Mouse (Mus musculus) Patski (cell line): ENCODE data around the gene Dnah17. TPM values are rescaled to one million over a fixed set of nuclear protein-coding genes. Genes with fewer than 3 reads are reported as not detected.
A peak's percentile ranks its signal among the peaks of the same experiment; 100 is the strongest.

Experiments used
- ATAC-seq: fragments of 100-300 bp; one replicate; pipeline ENCODE4 v1.8.0; 2021
- CTCF ChIA-PET: fragments of 350-600 bp; sonication (Branson Sonifier 250); formaldehyde crosslinking; loops from one replicate; lab custom pipeline; 2022; ENCODE audit warnings: inconsistent platforms; lab: Charles Lee
- POLR2A ChIA-PET: fragments of 350-600 bp; sonication (Branson Sonifier 250); formaldehyde crosslinking; loops from one replicate; lab custom pipeline; 2022; ENCODE audit warnings: antibody characterized with exemption, inconsistent platforms; lab: Charles Lee
- DNase-seq: peaks from one replicate; pipeline ENCODE4 v3.0.0-alpha.2; 2011; ENCODE audit warnings: low read depth, low spot score
- H3K27me3 ChIP-seq: fragments of 371-371 bp; one replicate; pipeline ENCODE4 v1.5.1; 2021
- CTCF ChIP-seq: fragments of 100-300 bp; IDR thresholded peaks from one replicate; pipeline ENCODE4 v1.5.1; 2021
- in situ Hi-C: fragments of 300-500 bp; cut with MboI; formaldehyde crosslinking; loops from 3 replicates; pipeline ENCODE4 v1.11.1; 2018; ENCODE audit warnings: low pct_unique_long_range_greater_than_20kb, mixed read lengths
- polyA plus RNA-seq: library from polyadenylated mRNA; unstranded; gene quantifications from one replicate; pipeline ENCODE4 v1.2.3, GENCODE M21; 2021

Gene Dnah17
- polyA plus RNA-seq, result 0.22 TPM

GRCm38 (mm10) chr11:118130534-118130933 lies at the start of gene Dnah17:
Gene Dnah17, minus strand, starts transcription at chr11:118130634.
- ChIA-PET CTCF (interaction anchor here (1.3 kb wide), 1 partner anchor 27 kb away, joined by 4 read pairs; no protein-coding TSS in a partner anchor), POLR2A (no interaction called here)
- H3K27me3 ChIP-seq, result no peaks in the 10 kb centered on the region
- no peak for ATAC-seq
- no peak for DNase-seq
- in situ Hi-C loops, result no loop called here
- TF ChIP-seq CTCF, result no peak

GRCm38 (mm10) chr11:118180199-118180598 lies 49.8 kb upstream of the Dnah17 start:
- no peak for DNase-seq
- no peak for ATAC-seq
- POLR2A ChIA-PET, result no interaction called here
- H3K27me3 ChIP-seq, result no peaks in the 10 kb centered on the region
- in situ Hi-C loops, result no loop called here
- CTCF ChIA-PET, result interaction anchor here (1.4 kb wide), 1 partner anchor 13 kb away, joined by 3 read pairs; no protein-coding TSS in a partner anchor
- no peak for TF ChIP-seq CTCF

- TF ChIP-seq CTCF, result no peak
- DNase-seq (no peak), ATAC-seq (no peak)
- ChIA-PET POLR2A (no interaction called here), CTCF (no interaction called here)
- H3K27me3 ChIP-seq, result no peaks in the 10 kb centered on the region
- in situ Hi-C loops, result no loop called here
These were observed 47.8 kb upstream of the Dnah17 start for GRCm38 (mm10) chr11:118178236-118178635.

GRCm38 (mm10) chr11:118174752-118175151 lies 44.3 kb upstream of the Dnah17 start:
- ChIA-PET CTCF (interaction anchor here (0.7 to 1.1 kb wide), 3 partner anchors 20 to 97 kb away, joined by 3 read pairs; no protein-coding TSS in a partner anchor), POLR2A (interaction anchor here (1.2 kb wide), 1 partner anchor 9 kb away, joined by 3 read pairs; no protein-coding TSS in a partner anchor)
- no peak for DNase-seq
- in situ Hi-C loops, result no loop called here
- TF ChIP-seq CTCF, result no peak
- ATAC-seq, result no peak
- H3K27me3 ChIP-seq, result no peaks in the 10 kb centered on the region

- in situ Hi-C loops, result no loop called here
- ATAC-seq (no peak), DNase-seq (no peak)
- TF ChIP-seq CTCF, result no peak
- no peaks in the 10 kb centered on the region for H3K27me3 ChIP-seq
- CTCF ChIA-PET, result no interaction called here
- POLR2A ChIA-PET, result no interaction called here
These were observed 42.3 kb upstream of the Dnah17 start for GRCm38 (mm10) chr11:118172768-118173167.

GRCm38 (mm10) chr11:118170333-118170732 lies 39.9 kb upstream of the Dnah17 start:
- ATAC-seq, result no peak
- ChIA-PET CTCF (interaction anchor here (1.7 kb wide), 1 partner anchor 50 kb away, joined by 5 read pairs; no protein-coding TSS in a partner anchor), POLR2A (interaction anchor here (1.2 kb wide), 2 partner anchors 15 to 48 kb away, joined by 3 to 11 read pairs; no protein-coding TSS in a partner anchor)
- no peak for DNase-seq
- in situ Hi-C loops, result no loop called here
- no peaks in the 10 kb centered on the region for H3K27me3 ChIP-seq
- TF ChIP-seq CTCF, result no peak

- ChIA-PET POLR2A (interaction anchor here (1.0 kb wide), 1 partner anchor 10 kb away, joined by 3 read pairs; no protein-coding TSS in a partner anchor), CTCF (interaction anchor here (1.7 kb wide), 1 partner anchor 52 kb away, joined by 5 read pairs; no protein-coding TSS in a partner anchor)
- DNase-seq, result no peak
- ATAC-seq, result no peak
- no peaks in the 10 kb centered on the region for H3K27me3 ChIP-seq
- in situ Hi-C loops, result no loop called here
- no peak for TF ChIP-seq CTCF
These were observed 38.3 kb upstream of the Dnah17 start for GRCm38 (mm10) chr11:118168714-118169113.

GRCm38 (mm10) chr11:118166626-118167025 lies 36.2 kb upstream of the Dnah17 start:
- ATAC-seq (no peak), DNase-seq (no peak)
- in situ Hi-C loops, result no loop called here
- ChIA-PET POLR2A (interaction anchor here (1.2 kb wide), 1 partner anchor 8 kb away, joined by 3 read pairs; no protein-coding TSS in a partner anchor), CTCF (no interaction called here)
- TF ChIP-seq CTCF, result no peak
- H3K27me3 ChIP-seq, result no peaks in the 10 kb centered on the region

- no peak for TF ChIP-seq CTCF
- ChIA-PET CTCF (no interaction called here), POLR2A (interaction anchor here (1.2 kb wide), 1 partner anchor 9 kb away, joined by 3 read pairs; no protein-coding TSS in a partner anchor)
- in situ Hi-C loops, result no loop called here
- DNase-seq (no peak), ATAC-seq (no peak)
- no peaks in the 10 kb centered on the region for H3K27me3 ChIP-seq
These were observed 35.2 kb upstream of the Dnah17 start for GRCm38 (mm10) chr11:118165681-118166080.

GRCm38 (mm10) chr11:118164566-118164965 lies 34.1 kb upstream of the Dnah17 start:
- ATAC-seq, result no peak
- H3K27me3 ChIP-seq, result no peaks in the 10 kb centered on the region
- no peak for TF ChIP-seq CTCF
- in situ Hi-C loops, result no loop called here
- ChIA-PET POLR2A (no interaction called here), CTCF (no interaction called here)
- no peak for DNase-seq

- DNase-seq (no peak), ATAC-seq (peak; percentile 13)
- POLR2A ChIA-PET, result no interaction called here
- CTCF ChIA-PET, result interaction anchor here (1.5 kb wide), 1 partner anchor 27 kb away, joined by 3 read pairs; no protein-coding TSS in a partner anchor
- no peaks in the 10 kb centered on the region for H3K27me3 ChIP-seq
- no peak for TF ChIP-seq CTCF
- in situ Hi-C loops, result no loop called here
These were observed 31.8 kb upstream of the Dnah17 start for GRCm38 (mm10) chr11:118162245-118162644.
